Mouse (Mus musculus): ENCODE data around the gene Rufy1. TPM values are rescaled to one million over a fixed set of nuclear protein-coding genes. Genes with fewer than 3 reads are reported as not detected.
A peak's percentile ranks its signal among the peaks of the same experiment; 100 is the strongest.

Rufy1 gene
- total RNA-seq, 2 experiments from 2014 or later = 29.2 to 30.3 TPM

GRCm38 (mm10) chr11:50431134-50432068 lies 476 bp upstream of the Rufy1 start:
- DNase-seq (ENCODE audit: low spot score in 2 of 2) = no peak

- DNase-seq (ENCODE audit: low spot score in 2 of 2) = no peak
Measured at GRCm38 (mm10) chr11:50426056-50426455, 4.9 kb downstream of the Rufy1 start.

DNA sequence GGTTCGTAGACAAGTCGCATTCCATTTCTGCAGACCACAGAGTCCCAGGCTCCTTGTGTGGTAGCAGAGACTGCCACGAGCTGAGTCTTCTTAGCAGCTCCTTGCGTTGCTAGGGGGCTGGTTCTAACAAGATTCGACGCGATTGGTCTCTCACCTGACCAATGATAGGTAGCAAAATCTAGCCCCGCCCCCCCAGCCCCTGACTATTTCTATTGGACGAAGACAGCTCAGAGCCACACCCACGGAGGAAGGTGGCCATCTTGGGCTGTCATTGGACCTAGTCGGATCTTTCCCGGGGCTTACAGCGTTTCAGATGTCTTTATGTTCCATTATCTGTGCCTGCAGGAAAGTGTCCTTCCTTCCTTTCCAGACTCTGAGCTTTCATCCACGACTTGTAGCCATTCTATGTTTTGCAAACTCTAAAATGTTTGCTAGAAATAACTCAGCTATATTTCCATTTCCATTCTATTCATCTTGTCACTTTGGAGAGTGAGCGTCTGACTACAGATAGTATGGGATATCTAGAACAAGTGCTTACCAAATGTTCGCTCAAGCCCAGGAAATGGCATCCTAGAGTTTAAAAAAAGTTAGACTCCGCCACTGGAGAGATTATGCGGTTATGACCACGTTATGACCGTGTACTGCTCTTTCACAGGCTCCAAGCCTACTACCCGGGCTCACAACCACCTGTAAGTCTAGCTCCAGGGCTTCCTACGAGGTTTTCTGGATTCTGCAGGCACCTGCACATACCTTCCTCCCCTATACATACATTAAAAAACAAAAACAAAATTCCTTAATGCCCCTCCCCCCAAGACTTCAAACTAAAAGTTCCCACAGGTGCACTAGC lies 8.8 kb downstream of the Rufy1 start:
- peak; percentile 52 to 60 for DNase-seq (ENCODE audit: low spot score in 2 of 2)

- DNase-seq (ENCODE audit: low spot score in 2 of 2) = no peak
Measured at GRCm38 (mm10) chr11:50421461-50421860, 9.5 kb downstream of the Rufy1 start.

- DNase-seq (ENCODE audit: low spot score in 2 of 2) = no peak
Measured at GRCm38 (mm10) chr11:50417856-50418255, 13.1 kb downstream of the Rufy1 start.

GRCm38 (mm10) chr11:50415563-50416241 lies 15.2 kb downstream of the Rufy1 start:
- no peak for DNase-seq (ENCODE audit: low spot score in 2 of 2)

DNA sequence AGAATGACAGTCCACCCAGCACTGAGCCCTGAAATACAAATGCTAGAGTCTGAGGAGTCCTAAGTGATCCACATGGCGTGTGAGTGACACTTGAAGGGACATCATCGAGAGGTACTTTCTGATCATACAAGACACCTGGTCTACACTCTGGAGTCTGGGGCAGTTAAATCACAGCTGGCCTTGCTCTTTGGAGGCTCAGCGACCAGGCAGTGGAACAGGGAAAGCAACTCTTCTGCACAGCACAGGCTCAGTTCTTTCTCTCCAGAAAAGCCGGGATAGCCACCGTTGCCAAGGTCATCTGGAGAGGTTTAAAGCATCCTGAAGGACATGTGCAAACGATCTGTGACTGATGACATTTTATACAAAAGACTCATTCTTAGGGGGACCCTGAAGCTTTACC lies 23.7 kb downstream of the Rufy1 start:
- DNase-seq (ENCODE audit: low spot score in 2 of 2) = no peak

DNA sequence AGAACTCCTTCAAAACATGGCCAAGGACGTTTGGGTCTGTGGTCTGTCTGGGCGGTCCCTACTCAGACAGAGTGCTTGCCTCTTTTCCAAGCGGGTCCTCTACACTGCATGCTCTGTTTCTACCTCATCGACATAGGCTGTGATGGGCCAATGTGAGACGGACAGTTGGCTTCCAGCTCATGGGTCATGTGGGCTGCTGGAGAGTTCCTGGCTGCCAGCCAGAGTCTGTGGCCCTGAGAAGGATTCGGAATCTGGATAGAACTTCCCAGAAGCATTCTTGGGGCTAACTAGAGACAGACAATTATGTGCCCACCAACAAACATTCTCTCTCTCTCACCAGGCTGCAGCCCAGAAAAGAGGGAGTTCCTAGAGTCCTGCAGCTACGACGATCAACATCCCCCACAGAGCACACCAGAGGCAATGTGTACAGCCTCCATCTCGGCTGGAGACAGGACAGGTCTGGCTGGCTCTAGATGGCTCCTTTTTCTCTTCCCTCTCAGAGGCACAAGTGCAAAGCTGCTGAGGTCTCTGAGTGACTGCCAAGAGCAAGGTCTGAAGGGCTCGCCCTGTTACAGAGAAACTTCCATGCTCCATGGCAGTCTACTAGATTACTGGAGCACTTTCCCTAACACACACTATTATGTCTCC lies 27.4 kb downstream of the Rufy1 start:
- DNase-seq (ENCODE audit: low spot score in 2 of 2) = no peak

GRCm38 (mm10) chr11:50402481-50402880 lies 28.4 kb downstream of the Rufy1 start:
- DNase-seq (ENCODE audit: low spot score in 2 of 2) = no peak

GRCm38 (mm10) chr11:50398803-50399202 lies 32.1 kb downstream of the Rufy1 start:
- no peak for DNase-seq (ENCODE audit: low spot score in 2 of 2)

- DNase-seq (ENCODE audit: low spot score in 2 of 2) = no peak
Measured at GRCm38 (mm10) chr11:50397316-50397715, 33.6 kb downstream of the Rufy1 start.

DNA sequence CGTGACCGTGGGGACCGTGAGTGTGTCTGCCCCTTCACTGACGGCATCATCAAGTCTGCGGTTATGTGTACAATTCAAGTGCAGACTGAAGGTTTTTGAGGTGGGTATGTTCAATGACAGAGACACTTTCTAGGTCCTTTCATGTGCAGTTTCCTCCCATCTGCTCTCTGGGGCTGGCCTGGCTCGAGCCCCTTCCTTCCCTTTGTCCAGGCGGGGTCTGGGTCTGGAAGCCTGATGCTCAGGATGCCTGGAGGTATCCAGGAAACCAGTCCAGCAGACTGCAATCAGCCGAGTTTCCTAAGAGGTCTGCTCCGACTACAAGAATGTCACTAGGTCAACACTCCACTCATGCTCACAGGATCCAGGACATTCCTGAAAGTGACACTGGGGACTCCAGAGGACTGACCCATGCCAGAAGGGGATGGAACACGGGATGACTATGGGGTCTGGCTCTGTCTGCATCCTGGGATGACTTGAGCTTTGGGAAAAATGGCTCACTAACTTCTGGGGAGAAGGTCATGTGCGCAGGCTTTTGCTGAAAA lies 34.1 kb downstream of the Rufy1 start:
- no peak for DNase-seq (ENCODE audit: low spot score in 2 of 2)

DNA sequence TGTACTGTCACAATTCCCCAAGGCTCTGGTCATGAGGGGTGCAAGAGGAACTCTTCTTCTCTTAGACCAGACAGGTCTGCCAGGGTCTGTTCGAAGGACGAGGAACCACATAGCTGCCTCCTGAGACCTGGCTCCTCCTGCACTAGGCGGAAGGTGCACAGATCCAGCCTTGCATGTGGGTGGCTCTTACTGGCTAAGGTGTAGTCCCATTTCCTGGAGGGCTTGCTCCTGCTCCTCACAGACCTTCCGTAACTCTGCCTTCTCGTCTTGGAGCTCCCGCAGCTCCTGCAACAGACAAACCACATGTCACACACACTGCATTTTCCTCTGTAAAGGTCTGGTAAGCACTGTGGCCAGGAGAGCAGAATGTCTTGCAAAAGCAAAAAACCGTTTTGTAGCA lies 36.2 kb downstream of the Rufy1 start:
- DNase-seq (ENCODE audit: low spot score in 2 of 2) = no peak

DNA sequence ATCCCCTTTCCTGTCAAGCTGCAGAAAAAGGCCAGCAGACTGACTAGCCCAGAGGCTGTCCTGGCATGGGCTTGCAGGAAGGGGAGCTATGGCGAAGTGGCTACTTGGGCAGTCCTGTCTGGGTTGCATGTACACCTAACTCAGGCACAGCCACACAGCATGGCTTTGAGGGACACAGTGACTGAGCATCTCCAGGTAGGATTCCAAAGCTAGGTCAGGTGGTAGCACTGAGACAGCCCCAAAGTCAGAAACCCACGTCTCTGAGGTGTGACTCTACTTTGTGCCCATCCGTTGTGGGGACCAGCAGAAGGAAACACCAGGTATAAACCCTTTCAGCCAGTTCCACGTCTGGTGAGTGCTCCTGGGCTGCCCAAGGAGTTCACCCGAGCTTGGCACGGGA lies 37.6 kb downstream of the Rufy1 start:
- no peak for DNase-seq (ENCODE audit: low spot score in 2 of 2)

DNA sequence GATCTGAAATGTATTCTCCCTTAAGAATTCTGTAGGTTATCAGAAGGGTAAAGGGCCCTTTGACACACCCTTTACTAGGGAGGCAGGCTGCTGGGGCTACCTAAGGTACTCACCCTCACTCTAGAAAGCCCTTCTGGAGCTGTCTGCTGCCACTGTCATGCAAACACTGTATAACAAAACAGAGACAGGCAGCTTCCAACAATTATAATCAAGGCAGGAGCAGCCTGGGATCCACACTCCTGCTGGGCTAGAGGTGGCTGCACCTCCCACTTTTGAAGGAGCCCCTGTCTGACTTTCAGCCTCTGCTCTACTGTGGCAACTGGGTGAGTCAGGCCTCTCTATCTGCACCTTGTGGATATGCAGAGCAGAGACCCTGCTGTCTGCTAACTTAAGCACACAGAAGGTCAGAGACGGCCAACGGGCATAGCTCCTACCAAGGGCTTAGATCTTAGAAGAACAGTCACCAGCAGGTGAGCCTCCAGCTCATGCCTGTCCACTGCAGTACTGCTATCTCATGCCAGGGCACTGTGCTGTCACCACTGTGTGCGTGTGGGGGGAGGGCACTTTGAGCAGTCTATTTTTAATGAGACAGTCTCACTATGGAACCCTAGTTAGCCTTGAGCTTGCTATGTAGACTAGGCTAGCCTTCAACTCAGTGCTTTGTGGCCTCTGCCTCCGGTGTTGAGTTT lies 39.5 kb downstream of the Rufy1 start:
- no peak for DNase-seq (ENCODE audit: low spot score in 2 of 2)

DNA sequence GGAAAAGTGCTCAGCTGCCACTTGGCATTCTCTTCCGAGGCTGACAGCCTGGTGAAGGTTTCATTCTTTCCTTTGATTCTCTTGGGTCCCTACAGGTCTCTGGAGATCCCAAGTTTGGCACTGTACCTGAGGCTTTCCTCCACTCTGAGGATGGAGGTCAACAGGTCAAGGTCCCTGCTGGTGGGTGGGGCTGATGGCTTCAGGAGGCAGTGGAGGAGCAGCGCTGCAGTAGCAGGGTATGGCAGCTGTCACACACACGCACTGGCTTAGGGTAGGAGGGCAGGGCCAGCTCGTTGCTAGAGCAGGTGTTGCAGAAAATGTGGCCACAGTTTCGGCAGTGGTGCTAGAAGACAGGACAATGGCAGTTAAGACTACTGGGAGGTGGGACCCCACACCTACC lies 41.3 kb downstream of the Rufy1 start:
- no peak for DNase-seq (ENCODE audit: low spot score in 2 of 2)

DNA sequence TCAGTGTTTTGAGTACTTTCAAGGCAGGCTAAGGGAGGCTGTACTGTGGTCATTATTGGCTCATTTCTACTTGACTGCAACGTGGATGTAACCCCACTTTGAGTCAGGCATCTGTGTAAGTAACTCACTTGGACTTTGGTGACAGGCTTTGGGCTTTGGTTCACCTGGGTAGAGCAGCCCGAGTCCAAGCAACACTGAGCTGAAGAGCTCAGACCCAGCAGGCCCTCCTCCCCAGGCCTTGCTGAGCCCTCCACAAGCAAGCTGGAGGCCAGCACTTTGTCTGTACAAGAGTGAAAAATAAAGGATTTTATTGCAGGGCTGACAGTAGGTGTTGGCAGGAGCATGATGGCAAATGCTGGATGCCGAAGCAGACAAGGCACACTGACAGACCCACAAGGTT lies 41.9 kb downstream of the Rufy1 start:
- DNase-seq (ENCODE audit: low spot score in 2 of 2) = no peak

- no peak for DNase-seq (ENCODE audit: low spot score in 2 of 2)
Measured at GRCm38 (mm10) chr11:50388217-50388929, 42.6 kb downstream of the Rufy1 start.

GRCm38 (mm10) chr11:50387697-50388096 lies 43.2 kb downstream of the Rufy1 start:
- no peak for DNase-seq (ENCODE audit: low spot score in 2 of 2)
